Mouse (Mus musculus) liver, adult 2 months (tissue): ENCODE measurements at regions not wholly inside any gene's neighbourhood (a gene's known extent, or its start where the extent isn't known, plus 50 kb on each side); places are given as distances from the start of the nearest gene placed in this dataset.
A peak's percentile ranks its signal among the peaks of the same experiment; 100 is the strongest.

Experiments
- CTCF ChIP-seq: fragments of 200-500 bp; IDR thresholded peaks from 2 replicates; pipeline ENCODE4 v1.5.1; 2011; ENCODE audit warnings: low read depth, low read length, control low read depth
- POLR2A ChIP-seq: fragments of 200-500 bp; IDR thresholded peaks from 2 replicates; pipeline ENCODE4 v1.6.1; 2011; ENCODE audit warnings: low read length, control low read depth; ENCODE audit not compliant: insufficient read depth; ENCODE audit errors: extremely low read depth

DNA sequence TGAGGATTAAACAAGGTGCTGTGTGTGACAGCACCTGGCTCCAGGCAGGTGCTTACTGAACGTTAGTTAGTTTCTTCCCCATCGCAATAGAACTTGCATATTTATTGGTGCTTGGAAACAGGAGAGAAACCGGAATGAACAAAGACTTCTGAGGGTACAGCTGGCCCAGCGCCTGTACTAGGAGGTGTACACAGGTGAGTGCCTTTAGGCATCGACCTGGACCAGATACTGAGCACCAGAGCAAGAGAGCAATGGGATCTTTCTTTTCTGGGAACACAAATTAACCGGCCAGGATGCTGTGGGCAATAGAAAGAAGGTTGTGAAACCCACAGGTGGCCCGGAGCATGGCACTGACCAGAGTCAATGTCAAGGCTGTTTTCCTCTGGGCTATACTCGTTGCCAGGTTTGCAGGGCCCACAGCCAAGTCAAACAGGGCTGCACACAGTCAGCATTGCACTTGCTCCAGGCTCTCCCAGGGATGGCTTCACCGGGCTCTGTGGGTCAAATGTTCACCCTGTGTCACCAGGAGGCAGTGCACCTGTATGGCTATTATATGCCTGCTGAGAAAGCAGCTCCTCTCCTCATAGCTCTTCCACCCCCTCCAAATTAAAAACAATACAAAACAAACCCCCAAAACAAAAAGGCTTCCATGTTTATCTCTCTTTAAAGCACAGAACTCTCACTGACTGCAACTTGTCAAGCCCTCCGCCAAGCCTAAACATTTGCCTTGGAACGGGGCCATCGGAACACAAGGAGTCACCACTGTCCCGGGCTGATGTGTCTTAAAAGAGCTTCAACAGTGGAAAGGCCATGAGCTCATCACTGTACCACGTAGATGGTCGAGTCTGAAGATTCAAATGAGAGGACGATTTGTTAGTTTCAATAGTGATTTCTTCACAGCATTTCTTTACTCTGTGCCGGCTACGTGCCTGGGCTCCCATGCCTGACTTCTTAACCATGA lies 629.1 kb downstream of the Rnf144a start:
- TF ChIP-seq CTCF = peak; percentile 47
- TF ChIP-seq POLR2A = no peak
